Mouse (Mus musculus) liver, embryonic 18 days (tissue): ENCODE measurements around the gene Tmem201. TPM values are rescaled to one million over a fixed set of nuclear protein-coding genes. Genes with fewer than 3 reads are reported as not detected.

ENCODE experiments used
- polyA plus RNA-seq: library from polyadenylated mRNA; depleted of rRNA; stranded (reverse); fragments of >200 nt; gene quantifications from 2 replicates; pipeline ENCODE4 v1.2.3, GENCODE M21; 2012; rRNA removed

Gene Tmem201
- polyA plus RNA-seq: 6.0 and 7.7 TPM in 2 replicates

GRCm38 (mm10) chr4:149737383-149738324 lies at the start of gene Tmem201:
Gene Tmem201, minus strand, starts transcription at chr4:149738044.

GRCm38 (mm10) chr4:149774094-149774470 lies 36.2 kb upstream of the Tmem201 start, which contains the start of gene Slc25a33:
Gene Slc25a33, minus strand, starts transcription at chr4:149774277.

GRCm38 (mm10) chr4:149702210-149702979 lies 35.4 kb downstream of the Tmem201 start, which contains the start of gene Pik3cd:
Gene Pik3cd, minus strand, starts transcription at chr4:149702571.

Other genes starting within 250 kb of the Tmem201 start
- 3.6 and 4.2 TPM in 2 replicates for gene Ctnnbip1, start 219.8 kb downstream of the Tmem201 start, polyA plus RNA-seq
- 1.3 and 1.5 TPM in 2 replicates for gene Clstn1, start 151.6 kb downstream of the Tmem201 start, polyA plus RNA-seq
- 5.7 and 7.2 TPM in 2 replicates for gene Pik3cd, start 35.5 kb downstream of the Tmem201 start, polyA plus RNA-seq
- gene Slc25a33, start 36.2 kb upstream of the Tmem201 start, polyA plus RNA-seq: 19.1 and 24.4 TPM in 2 replicates
- gene Spsb1, start 217.0 kb upstream of the Tmem201 start, polyA plus RNA-seq: 0.68 and 0.80 TPM in 2 replicates